Mouse (Mus musculus) liver, embryonic 14.5 days (tissue): Measurements from ENCODE around the gene Gm10065. TPM values are rescaled to one million over a fixed set of nuclear protein-coding genes. Genes with fewer than 3 reads are reported as not detected.

ENCODE experiments used
- ATAC-seq: fragments of 200-750 bp; cut with Nextera tagmentation; 2 replicates; pipeline ENCODE4 v1.8.0; 2017; ENCODE audit warnings: moderate number of reproducible peaks, mild to moderate bottlenecking, moderate library complexity; ENCODE audit not compliant: insufficient read depth
- DNase-seq, 3 experiments: peaks; one replicate each; pipeline ENCODE4 v3.0.0-alpha.2; 2012 to 2013; ENCODE audit warnings: low read depth in 3 of 3, low spot score in 3 of 3
- H3K27ac ChIP-seq: fragments of 300-500 bp; sonication (generic); 2 replicates; pipeline ENCODE4 v1.5.1; 2014; ENCODE audit warnings: moderate library complexity, mild to moderate bottlenecking, control low read depth, inconsistent platforms
- H3K27me3 ChIP-seq: fragments of 300-500 bp; sonication (generic); 2 replicates; pipeline ENCODE4 v1.6.1; 2014; ENCODE audit warnings: mild to moderate bottlenecking, low read length, moderate library complexity; ENCODE audit not compliant: control insufficient read depth, insufficient read depth
- H3K36me3 ChIP-seq: fragments of 300-500 bp; sonication (generic); replicated peaks from 2 replicates; pipeline ENCODE4 v1.6.1; 2014; ENCODE audit warnings: low read depth; ENCODE audit not compliant: control insufficient read depth, insufficient read depth
- H3K4me1 ChIP-seq, 2 experiments: fragments of 200-500 bp in 1 of 2; fragments of 300-500 bp in 1 of 2; sonication (generic) in 1 of 2; replicated peaks; 2 replicates each; pipeline ENCODE4 v1.6.1; 2012 to 2014; ENCODE audit warnings: antibody characterized with exemption in 1 of 2, inconsistent platforms in 1 of 2, low read length in 1 of 2; ENCODE audit not compliant: control insufficient read depth in 2 of 2, insufficient read depth in 2 of 2
- H3K4me2 ChIP-seq: fragments of 300-500 bp; sonication (generic); 2 replicates; pipeline ENCODE4 v1.6.1; 2014; ENCODE audit warnings: low read depth, mild to moderate bottlenecking, control low read depth, moderate library complexity
- H3K4me3 ChIP-seq, 2 experiments: fragments of 200-500 bp in 1 of 2; fragments of 300-500 bp in 1 of 2; sonication (generic) in 1 of 2; 2 replicates each; pipeline ENCODE4 v1.5.1; 2012 to 2014; ENCODE audit warnings: low read depth in 2 of 2, low read length in 2 of 2, mild to moderate bottlenecking in 2 of 2, control low read depth in 1 of 2, inconsistent platforms in 1 of 2, moderate library complexity in 1 of 2; ENCODE audit not compliant: insufficient read depth in 1 of 2
- H3K9ac ChIP-seq: fragments of 300-500 bp; sonication (generic); replicated peaks from 2 replicates; pipeline ENCODE4 v1.6.1; 2014; ENCODE audit warnings: mild to moderate bottlenecking, control low read depth, moderate library complexity
- H3K9me3 ChIP-seq: fragments of 300-500 bp; sonication (generic); 2 replicates; pipeline ENCODE4 v1.6.1; 2016; ENCODE audit warnings: low read length, mixed read lengths; ENCODE audit not compliant: control insufficient read depth
- CTCF ChIP-seq: IDR thresholded peaks from 2 replicates; pipeline ENCODE4 v1.5.1; 2016; ENCODE audit warnings: antibody characterized with exemption, low read depth, control low read depth
- EP300 ChIP-seq: IDR thresholded peaks from 2 replicates; pipeline ENCODE4 v1.6.1; 2016; ENCODE audit warnings: antibody characterized with exemption, low read depth
- WGBS: fragments of 180-500 bp; shearing (Covaris S2); extraction: QIAGEN DNeasy Blood & Tissue Kit; methylation state at CpG from one replicate; pipeline ENCODE4 v1.1.7; 2014; ENCODE audit not compliant: insufficient replicate concordance; 5-methylcytosine and 5-hydroxymethylcytosine counted together
- microRNA counts: library from miRNA; unstranded; fragments of <30 nt; microRNA quantifications from one replicate; lab custom pipeline; 2016
- microRNA-seq: library from miRNA; unstranded; fragments of <30 nt; microRNA quantifications from one replicate; pipeline ENCODE4, GENCODE M21; 2016
- polyA plus RNA-seq, 2 experiments: library from polyadenylated mRNA; depleted of rRNA in 1 of 2; stranded (reverse) in 1 of 2; unstranded in 1 of 2; fragments of >200 nt; fragmentation: Nextera tagmentation in 1 of 2; extraction: Ambion mirVana in 1 of 2; gene quantifications; 2 replicates each; pipeline versions ENCODE4 v1.2.1 to v1.2.3; 2012 to 2014

The Gm10065 gene
- polyA plus RNA-seq, 2 experiments = not detected

DNA sequence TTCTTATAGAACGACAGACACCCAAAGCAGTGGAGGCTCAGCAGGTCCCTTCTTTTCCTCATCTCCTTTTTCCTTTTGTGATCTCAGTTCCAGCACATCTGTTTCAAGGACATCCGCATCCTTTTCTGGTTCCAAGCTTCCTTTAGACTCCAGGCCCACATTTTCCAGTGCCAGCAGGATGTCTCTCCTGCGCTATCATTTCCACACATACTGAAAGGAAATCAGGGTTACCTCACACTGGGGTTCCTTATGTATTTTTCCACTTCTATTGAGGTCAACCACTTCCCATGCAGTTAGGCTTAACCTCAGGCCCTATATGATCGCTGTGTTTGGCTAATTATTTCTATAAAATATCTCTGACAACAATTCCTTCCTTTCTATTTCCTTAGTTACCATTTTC lies 43.8 kb downstream of the Gm10065 start:
- no peak for DNase-seq
- no peak overlapping the region for H3K4me3 ChIP-seq
- TF ChIP-seq CTCF = no peak
- no peak for TF ChIP-seq EP300
- H3K4me2 ChIP-seq = no peak overlapping the region
- peaks cover 7% of the 10 kb centered on the region in 2 experiments for H3K4me1 ChIP-seq
- H3K36me3 ChIP-seq = no peaks in the 10 kb centered on the region
- H3K9me3 ChIP-seq = no peaks in the 10 kb centered on the region
- no peak for ATAC-seq
- WGBS = 65% methylated on average over 4 of the region's 4 CpGs
- H3K27me3 ChIP-seq = no peaks in the 10 kb centered on the region
- H3K27ac ChIP-seq = no peak overlapping the region
- H3K9ac ChIP-seq = no peak overlapping the region

MicroRNA genes within 50 kb of the gene (microRNA counts, 519-probe panel; counts per million panel counts)
- 69.9 counts per million for microRNA mmu-miR-1896 (lab: Ali Mortazavi, UCI)

Small RNAs within 50 kb of the gene (microRNA-seq; reads per million reads assigned to microRNA genes)
- not detected for gene Mir1896

Other genes starting within 250 kb of the Gm10065 start
- not detected in 2 replicates for gene Gpx5, start 186.7 kb downstream of the Gm10065 start, polyA plus RNA-seq (2012; rRNA removed)
- gene Gpx5, start 186.7 kb downstream of the Gm10065 start, polyA plus RNA-seq (2014; fragmentation: Nextera tagmentation; extraction: Ambion mirVana) = not detected in 2 replicates
- gene Gpx6, start 167.3 kb downstream of the Gm10065 start, polyA plus RNA-seq (2012; rRNA removed) = 0.02 TPM in 1 of 2 replicates, not detected in the other
- gene Gpx6, start 167.3 kb downstream of the Gm10065 start, polyA plus RNA-seq (2014; fragmentation: Nextera tagmentation; extraction: Ambion mirVana) = not detected in 2 replicates
- not detected in 2 replicates for gene Olfr1367, start 132.5 kb downstream of the Gm10065 start, polyA plus RNA-seq (2012; rRNA removed)
- gene Olfr1367, start 132.5 kb downstream of the Gm10065 start, polyA plus RNA-seq (2014; fragmentation: Nextera tagmentation; extraction: Ambion mirVana) = not detected in 2 replicates
- gene Zscan12, start 116.6 kb downstream of the Gm10065 start, polyA plus RNA-seq (2012; rRNA removed) = 1.2 and 2.5 TPM in 2 replicates
- 2.9 and 4.0 TPM in 2 replicates for gene Zscan12, start 116.6 kb downstream of the Gm10065 start, polyA plus RNA-seq (2014; fragmentation: Nextera tagmentation; extraction: Ambion mirVana)
- 18.6 and 24.5 TPM in 2 replicates for gene Zkscan3, start 76.7 kb downstream of the Gm10065 start, polyA plus RNA-seq (2012; rRNA removed)
- gene Zkscan3, start 76.7 kb downstream of the Gm10065 start, polyA plus RNA-seq (2014; fragmentation: Nextera tagmentation; extraction: Ambion mirVana) = 23.0 and 25.6 TPM in 2 replicates
- gene Pgbd1, start 38.4 kb downstream of the Gm10065 start, polyA plus RNA-seq (2012; rRNA removed) = 0.94 and 1.3 TPM in 2 replicates
- 1.2 and 2.0 TPM in 2 replicates for gene Pgbd1, start 38.4 kb downstream of the Gm10065 start, polyA plus RNA-seq (2014; fragmentation: Nextera tagmentation; extraction: Ambion mirVana)
- gene Zscan26, start 25.7 kb downstream of the Gm10065 start, polyA plus RNA-seq (2012; rRNA removed) = 7.0 and 9.5 TPM in 2 replicates
- 4.2 and 4.6 TPM in 2 replicates for gene Zscan26, start 25.7 kb downstream of the Gm10065 start, polyA plus RNA-seq (2014; fragmentation: Nextera tagmentation; extraction: Ambion mirVana)
- gene Nkapl, start 10.9 kb downstream of the Gm10065 start, polyA plus RNA-seq (2012; rRNA removed) = 0.19 and 0.25 TPM in 2 replicates
- 0.40 and 0.65 TPM in 2 replicates for gene Nkapl, start 10.9 kb downstream of the Gm10065 start, polyA plus RNA-seq (2014; fragmentation: Nextera tagmentation; extraction: Ambion mirVana)
- gene Zkscan4, start 534 bp downstream of the Gm10065 start, polyA plus RNA-seq (2012; rRNA removed) = 0.16 and 0.21 TPM in 2 replicates
- gene Zkscan4, start 534 bp downstream of the Gm10065 start, polyA plus RNA-seq (2014; fragmentation: Nextera tagmentation; extraction: Ambion mirVana) = 0.19 and 0.30 TPM in 2 replicates
- gene AK157302, start 15.8 kb upstream of the Gm10065 start, polyA plus RNA-seq (2012; rRNA removed) = 0.15 and 0.66 TPM in 2 replicates
- 0.94 and 1.1 TPM in 2 replicates for gene AK157302, start 15.8 kb upstream of the Gm10065 start, polyA plus RNA-seq (2014; fragmentation: Nextera tagmentation; extraction: Ambion mirVana)
- gene Gm11273, start 22.0 kb upstream of the Gm10065 start, polyA plus RNA-seq (2012; rRNA removed) = 5.7 and 26.8 TPM in 2 replicates
- 5.5 and 6.9 TPM in 2 replicates for gene Gm11273, start 22.0 kb upstream of the Gm10065 start, polyA plus RNA-seq (2014; fragmentation: Nextera tagmentation; extraction: Ambion mirVana)
- gene Zkscan8, start 51.7 kb upstream of the Gm10065 start, polyA plus RNA-seq (2012; rRNA removed) = 2.0 and 2.1 TPM in 2 replicates
- 1.4 and 1.9 TPM in 2 replicates for gene Zkscan8, start 51.7 kb upstream of the Gm10065 start, polyA plus RNA-seq (2014; fragmentation: Nextera tagmentation; extraction: Ambion mirVana)
- not detected in 2 replicates for gene Olfr1366, start 63.4 kb upstream of the Gm10065 start, polyA plus RNA-seq (2012; rRNA removed)
- gene Olfr1366, start 63.4 kb upstream of the Gm10065 start, polyA plus RNA-seq (2014; fragmentation: Nextera tagmentation; extraction: Ambion mirVana) = not detected in 2 replicates
- gene Olfr1535, start 80.5 kb upstream of the Gm10065 start, polyA plus RNA-seq (2012; rRNA removed) = not detected in 2 replicates
- gene Olfr1535, start 80.5 kb upstream of the Gm10065 start, polyA plus RNA-seq (2014; fragmentation: Nextera tagmentation; extraction: Ambion mirVana) = not detected in 2 replicates
- gene Olfr1364, start 102.3 kb upstream of the Gm10065 start, polyA plus RNA-seq (2012; rRNA removed) = not detected in 2 replicates
- not detected in 2 replicates for gene Olfr1364, start 102.3 kb upstream of the Gm10065 start, polyA plus RNA-seq (2014; fragmentation: Nextera tagmentation; extraction: Ambion mirVana)
- not detected in 2 replicates for gene Olfr1362, start 134.6 kb upstream of the Gm10065 start, polyA plus RNA-seq (2012; rRNA removed)
- gene Olfr1362, start 134.6 kb upstream of the Gm10065 start, polyA plus RNA-seq (2014; fragmentation: Nextera tagmentation; extraction: Ambion mirVana) = not detected in 2 replicates
- gene Olfr11, start 163.1 kb upstream of the Gm10065 start, polyA plus RNA-seq (2012; rRNA removed) = not detected in 2 replicates
- not detected in 2 replicates for gene Olfr11, start 163.1 kb upstream of the Gm10065 start, polyA plus RNA-seq (2014; fragmentation: Nextera tagmentation; extraction: Ambion mirVana)
- gene Olfr1361, start 183.9 kb upstream of the Gm10065 start, polyA plus RNA-seq (2012; rRNA removed) = not detected in 2 replicates
- gene Olfr1361, start 183.9 kb upstream of the Gm10065 start, polyA plus RNA-seq (2014; fragmentation: Nextera tagmentation; extraction: Ambion mirVana) = not detected in 2 replicates
- not detected in 2 replicates for gene Olfr1360, start 198.0 kb upstream of the Gm10065 start, polyA plus RNA-seq (2012; rRNA removed)
- not detected in 2 replicates for gene Olfr1360, start 198.0 kb upstream of the Gm10065 start, polyA plus RNA-seq (2014; fragmentation: Nextera tagmentation; extraction: Ambion mirVana)
- gene Olfr1359, start 218.7 kb upstream of the Gm10065 start, polyA plus RNA-seq (2012; rRNA removed) = not detected in 2 replicates
- gene Olfr1359, start 218.7 kb upstream of the Gm10065 start, polyA plus RNA-seq (2014; fragmentation: Nextera tagmentation; extraction: Ambion mirVana) = not detected in 2 replicates
- 16.0 and 24.7 TPM in 2 replicates for gene Hist1h2bl, start 236.7 kb upstream of the Gm10065 start, polyA plus RNA-seq (2012; rRNA removed)
- 2.2 and 4.8 TPM in 2 replicates for gene Hist1h2bl, start 236.7 kb upstream of the Gm10065 start, polyA plus RNA-seq (2014; fragmentation: Nextera tagmentation; extraction: Ambion mirVana)
- gene Hist1h2ai, start 237.0 kb upstream of the Gm10065 start, polyA plus RNA-seq (2012; rRNA removed) = 6.9 and 22.2 TPM in 2 replicates
- 15.0 and 22.5 TPM in 2 replicates for gene Hist1h2ai, start 237.0 kb upstream of the Gm10065 start, polyA plus RNA-seq (2014; fragmentation: Nextera tagmentation; extraction: Ambion mirVana)
- 31.3 and 51.5 TPM in 2 replicates for gene Hist1h3h, start 238.2 kb upstream of the Gm10065 start, polyA plus RNA-seq (2012; rRNA removed)
- gene Hist1h3h, start 238.2 kb upstream of the Gm10065 start, polyA plus RNA-seq (2014; fragmentation: Nextera tagmentation; extraction: Ambion mirVana) = 4.7 and 7.9 TPM in 2 replicates
- gene Hist1h2bm, start 242.6 kb upstream of the Gm10065 start, polyA plus RNA-seq (2012; rRNA removed) = 18.2 and 36.3 TPM in 2 replicates
- 4.0 and 5.0 TPM in 2 replicates for gene Hist1h2bm, start 242.6 kb upstream of the Gm10065 start, polyA plus RNA-seq (2014; fragmentation: Nextera tagmentation; extraction: Ambion mirVana)